Mouse (Mus musculus) kidney, adult 11 months (tissue): ENCODE measurements around the gene E330017A01Rik.
A peak's percentile ranks its signal among the peaks of the same experiment; 100 is the strongest.
"Not testable (repeated sequence)": the region's sequence is repeated elsewhere in the genome, so short reads cannot be mapped to it uniquely, and the experiment has no call there.

Source experiments
- DNase-seq: peaks from one replicate; pipeline ENCODE4 v3.0.0; 2022

The E330017A01Rik gene

DNA sequence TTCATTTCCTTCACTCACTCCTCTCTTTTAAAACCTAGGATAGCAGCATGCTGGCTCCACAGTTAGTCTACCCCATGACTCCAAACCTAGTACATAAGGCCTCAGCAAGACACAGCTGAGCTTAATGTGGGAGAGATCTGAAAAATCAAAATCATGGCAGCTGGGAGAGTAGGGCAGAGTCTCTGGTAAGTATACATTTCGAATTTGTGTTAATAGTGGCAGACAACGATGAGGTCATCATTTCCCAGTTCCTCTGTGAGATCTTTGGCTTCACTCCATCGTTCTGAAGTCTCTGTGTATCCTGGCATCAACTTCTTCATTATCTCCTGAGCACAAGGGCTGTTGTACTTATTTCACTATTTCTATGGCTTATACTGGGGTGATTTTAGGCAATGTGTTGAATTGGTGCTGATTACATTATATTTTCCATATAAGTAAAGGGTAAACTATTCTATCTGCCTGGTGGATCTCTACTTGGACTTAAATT lies at the start of gene E330017A01Rik:
Gene E330017A01Rik (minus strand): TSS at position 51 of the 487 bp plus-strand sequence.
- no peak for DNase-seq

DNA sequence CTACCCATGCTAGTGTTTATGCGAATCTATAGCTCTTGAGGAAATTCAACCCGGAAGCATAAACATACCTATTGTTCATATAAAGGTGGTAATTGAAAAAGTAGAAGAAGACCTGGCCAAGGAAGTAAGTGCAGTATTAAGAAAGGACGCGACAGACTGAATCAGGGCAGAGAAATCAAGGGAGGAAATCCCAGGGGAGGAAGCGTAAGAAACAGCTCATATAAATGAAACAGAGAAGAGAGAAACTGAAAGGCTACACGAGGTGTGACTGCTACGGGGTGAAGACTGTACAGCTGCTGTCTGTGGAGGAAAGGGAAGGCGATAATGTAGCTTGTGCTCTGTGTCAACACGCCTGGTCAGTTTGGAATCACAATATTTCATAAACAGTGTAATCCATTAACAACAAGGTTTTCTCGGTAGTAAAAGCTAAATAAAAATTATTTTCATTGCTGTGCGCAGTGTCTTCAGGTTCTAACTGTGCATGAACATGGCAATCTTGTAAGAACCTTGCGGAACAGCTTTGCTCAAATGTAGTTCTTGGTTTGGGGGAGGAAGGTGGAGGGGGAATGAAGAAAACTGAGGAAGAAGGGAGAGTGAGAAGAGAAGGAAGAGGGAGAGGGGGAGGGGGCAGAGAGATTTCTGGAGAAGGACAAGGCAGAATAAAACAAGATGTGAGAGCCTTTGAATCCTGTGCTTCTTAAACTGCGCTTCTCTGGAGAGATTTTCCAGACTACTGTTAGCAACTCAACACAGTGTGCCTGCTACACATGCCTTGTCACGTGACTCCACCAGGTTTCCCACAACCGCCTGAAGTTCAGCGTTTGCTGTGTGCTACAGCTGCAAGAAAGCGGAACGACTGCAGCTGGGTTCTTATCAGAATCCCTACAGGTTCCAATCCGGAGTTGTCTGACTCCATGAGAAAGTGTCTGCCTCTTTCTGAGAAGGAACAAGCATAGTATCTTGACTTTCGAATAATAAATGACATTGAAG lies 47.3 kb upstream of the E330017A01Rik start:
- DNase-seq: no peak

DNA sequence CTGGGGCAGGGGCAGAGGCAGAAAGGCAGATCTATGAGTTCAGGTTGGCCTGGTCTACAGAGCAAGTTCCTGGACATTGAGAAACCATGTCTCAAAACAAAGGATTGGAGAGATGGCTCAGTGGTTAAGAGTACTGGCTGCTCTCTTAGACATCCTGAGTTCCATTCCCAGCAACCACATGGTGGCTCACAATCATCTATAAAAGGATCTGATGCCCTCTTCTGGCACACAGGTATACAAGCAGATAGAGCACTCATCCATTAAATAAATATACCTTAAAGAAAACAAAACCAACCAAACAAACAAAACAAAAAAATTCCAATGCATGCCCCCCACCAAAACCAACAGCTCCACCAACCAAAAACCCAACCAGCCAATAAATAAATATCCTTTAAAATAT lies 46.0 kb upstream of the E330017A01Rik start:
- DNase-seq: no peak

DNA sequence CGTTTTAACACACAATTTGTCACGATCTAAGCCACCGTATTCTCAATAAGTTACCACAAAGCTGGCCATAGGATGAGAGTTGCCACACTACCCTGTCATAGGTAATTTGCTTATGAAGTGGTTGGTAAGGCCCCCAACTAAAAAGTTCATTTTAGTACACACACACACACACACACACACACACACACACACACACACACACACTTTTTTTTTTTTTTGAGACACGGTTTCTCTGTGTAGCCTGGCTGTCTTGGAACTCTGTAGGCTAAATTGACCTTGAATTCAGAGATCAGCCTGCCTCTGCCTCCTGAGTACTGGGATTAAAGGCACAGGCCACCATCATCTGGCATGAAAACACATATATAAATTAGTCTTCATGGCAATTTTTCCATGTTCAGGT lies 45.4 kb upstream of the E330017A01Rik start:
- DNase-seq: no peak

DNA sequence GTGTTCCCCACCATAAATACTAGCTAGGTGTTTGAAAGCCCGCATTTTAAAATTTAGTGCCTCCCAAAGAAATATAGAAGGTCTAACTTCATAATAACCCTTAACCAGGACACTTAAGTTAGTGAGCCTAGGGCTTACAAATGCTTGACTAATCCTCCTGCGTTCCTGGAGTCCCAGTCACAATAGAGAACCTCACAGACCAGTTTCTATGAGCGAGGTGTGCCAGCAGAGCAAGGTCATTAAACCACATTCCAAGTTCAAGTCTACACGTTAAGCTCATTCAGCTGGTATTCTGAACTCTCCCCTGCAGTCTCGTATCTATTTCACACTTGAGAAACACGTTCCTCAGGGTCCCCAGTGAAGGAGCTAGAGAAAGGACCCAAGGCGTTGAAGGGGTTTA lies 44.3 kb upstream of the E330017A01Rik start:
- no peak for DNase-seq

DNA sequence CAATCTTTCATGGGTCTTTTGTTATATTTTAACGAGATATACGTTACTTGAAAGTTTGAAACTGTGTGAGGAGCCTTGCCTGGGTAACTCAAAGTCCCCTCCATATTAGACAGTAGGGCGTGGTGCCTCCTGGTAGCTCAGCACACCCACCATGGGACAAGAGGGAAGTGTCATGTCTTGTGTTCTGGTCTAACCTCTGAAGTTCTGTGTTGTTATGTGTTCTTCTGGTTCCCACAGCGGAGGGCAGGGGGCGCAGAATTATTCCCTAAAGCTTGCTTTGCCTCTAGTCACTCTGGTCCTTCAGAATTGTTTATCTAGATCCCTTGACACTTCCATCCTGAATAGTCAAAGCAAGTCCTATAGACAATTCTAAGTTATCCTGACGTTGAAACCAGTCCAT lies 43.5 kb upstream of the E330017A01Rik start:
- DNase-seq: no peak

- DNase-seq: no peak
Measured at GRCm38 (mm10) chr16:58678660-58679059, 40.1 kb upstream of the E330017A01Rik start.

DNA sequence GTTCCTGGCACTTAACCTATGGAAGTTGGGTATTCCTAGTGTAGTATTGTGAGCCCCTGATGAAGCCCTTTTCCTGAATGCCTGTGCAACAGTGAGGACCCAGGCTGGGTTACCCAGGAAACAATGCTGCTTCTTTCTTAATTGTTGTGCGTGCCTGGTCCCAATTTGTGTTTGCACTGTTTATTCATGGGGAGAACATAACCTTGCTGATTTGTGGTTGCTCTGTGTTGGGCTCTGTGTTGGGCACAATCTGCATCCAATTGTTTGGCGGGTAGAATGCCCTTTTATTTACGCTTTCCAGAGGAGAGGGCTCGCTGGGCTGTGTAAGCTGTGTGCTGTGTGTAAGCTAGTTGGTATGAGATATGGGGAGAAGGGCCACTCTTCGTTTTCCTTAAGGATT lies 39.0 kb upstream of the E330017A01Rik start:
- DNase-seq: no peak

- no peak for DNase-seq
Measured at GRCm38 (mm10) chr16:58676633-58677032, 38.1 kb upstream of the E330017A01Rik start.

- no peak for DNase-seq
Measured at GRCm38 (mm10) chr16:58676156-58676555, 37.6 kb upstream of the E330017A01Rik start.

- DNase-seq: peak; percentile 46
Measured at GRCm38 (mm10) chr16:58675256-58675655, 36.7 kb upstream of the E330017A01Rik start.

DNA sequence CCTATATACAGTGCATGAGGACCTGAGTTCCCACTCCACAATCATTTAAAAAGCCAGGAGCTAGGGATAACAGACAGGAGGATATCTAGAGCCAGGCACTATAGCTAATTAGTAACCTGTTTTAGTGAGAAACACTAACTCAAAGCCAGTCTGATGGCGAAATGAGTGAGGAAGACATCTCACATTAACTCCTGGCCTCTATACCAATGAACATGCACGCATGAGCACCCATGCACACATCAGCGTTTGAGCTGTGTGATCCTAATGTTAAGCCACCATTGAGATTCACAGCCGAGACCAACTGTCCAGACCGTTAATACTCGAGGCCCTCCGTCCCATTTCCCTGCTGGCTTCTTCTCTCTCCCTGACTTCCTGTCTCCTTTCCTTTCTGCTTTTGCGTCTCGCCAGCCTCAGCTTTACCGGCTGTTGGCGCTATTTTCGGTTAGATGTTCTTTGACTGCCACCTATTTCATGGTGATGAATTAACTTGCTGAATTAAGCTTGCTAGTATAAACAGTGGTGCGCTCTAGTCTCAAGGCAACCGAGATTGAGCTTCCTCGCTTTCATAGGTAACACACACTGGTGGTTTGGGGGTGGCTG lies 35.4 kb upstream of the E330017A01Rik start:
- DNase-seq: peak; percentile 47

- no peak for DNase-seq
Measured at GRCm38 (mm10) chr16:58672396-58672795, 33.9 kb upstream of the E330017A01Rik start.

GRCm38 (mm10) chr16:58671212-58671985 lies 32.9 kb upstream of the E330017A01Rik start:
- DNase-seq: no peak

DNA sequence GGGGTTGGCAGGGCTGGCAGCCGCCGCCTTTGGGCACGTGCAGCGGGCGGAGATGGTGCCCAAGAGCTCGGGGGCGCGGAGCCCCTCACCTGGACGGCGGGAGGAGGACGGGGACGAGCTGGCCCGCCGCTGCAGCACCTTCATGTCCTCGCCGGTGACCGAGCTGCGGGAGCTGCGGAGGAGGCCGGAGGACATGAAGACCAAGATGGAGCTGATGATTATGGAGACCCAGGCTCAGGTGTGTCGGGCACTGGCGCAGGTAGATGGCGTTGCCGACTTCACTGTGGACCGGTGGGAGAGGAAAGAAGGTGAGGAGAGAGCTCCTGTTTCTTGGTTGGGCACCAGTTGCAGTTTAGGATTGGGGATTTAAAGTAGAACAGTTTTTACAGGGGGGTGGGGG lies 32.1 kb upstream of the E330017A01Rik start:
- peak; percentile 31 for DNase-seq

DNA sequence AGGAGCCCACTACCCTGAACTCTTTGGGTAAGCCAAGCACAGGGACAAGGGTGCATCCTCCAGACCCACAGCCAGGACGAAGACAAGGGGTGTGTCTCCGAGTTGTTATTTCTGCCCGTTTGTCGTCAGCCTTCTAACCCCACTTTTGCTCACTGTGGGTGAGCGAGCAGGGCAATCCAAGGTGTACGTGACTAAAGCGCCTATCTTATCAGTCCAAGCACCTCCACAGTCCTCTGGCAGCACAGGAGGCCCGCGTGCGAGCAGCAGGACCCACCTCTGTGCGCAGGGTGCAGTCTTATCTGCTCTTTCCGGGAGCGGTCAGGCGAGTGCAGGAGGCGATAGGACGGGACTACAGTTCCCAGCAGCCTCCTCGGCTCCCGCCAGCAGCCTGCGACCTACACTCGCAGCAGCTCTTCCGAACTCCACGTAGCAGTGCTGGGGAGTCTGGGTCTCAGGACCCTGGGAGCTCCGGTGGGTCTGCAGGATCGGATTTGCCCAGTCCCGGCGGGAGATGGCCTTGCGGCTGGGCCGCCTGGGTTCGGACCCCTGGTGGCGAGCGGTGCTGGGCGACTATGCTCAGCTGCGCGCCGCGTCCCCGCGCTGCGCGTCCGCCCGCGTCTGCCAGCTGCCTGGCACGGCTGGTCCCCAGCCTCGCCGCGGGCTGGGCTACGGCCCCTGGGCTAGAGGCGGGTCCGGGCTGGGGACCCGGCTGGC lies 31.5 kb upstream of the E330017A01Rik start, which contains the start of gene Cpox:
Gene Cpox (plus strand): TSS at position 376 of the 714 bp plus-strand sequence.
- DNase-seq: peak; percentile 76

DNA sequence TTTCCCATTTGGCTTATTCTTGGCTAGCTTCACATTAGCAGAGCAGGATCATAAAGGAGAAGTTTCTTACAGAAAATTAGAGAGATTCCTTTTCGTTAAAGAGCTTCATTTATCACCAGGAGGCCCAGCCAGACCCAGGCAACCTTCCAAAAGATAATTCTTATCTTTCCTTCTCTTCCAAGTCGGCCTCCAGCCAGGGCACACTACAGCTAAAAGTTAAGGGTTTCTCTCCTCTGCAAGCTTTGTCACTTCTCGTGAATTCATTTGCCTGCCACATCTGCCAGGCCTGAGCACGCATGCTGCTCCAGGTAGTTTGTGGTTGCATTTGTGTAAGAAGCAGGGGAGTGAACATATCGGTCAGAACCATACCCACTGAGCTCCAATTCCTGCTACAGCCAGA lies 30.7 kb upstream of the E330017A01Rik start:
- DNase-seq: no peak

DNA sequence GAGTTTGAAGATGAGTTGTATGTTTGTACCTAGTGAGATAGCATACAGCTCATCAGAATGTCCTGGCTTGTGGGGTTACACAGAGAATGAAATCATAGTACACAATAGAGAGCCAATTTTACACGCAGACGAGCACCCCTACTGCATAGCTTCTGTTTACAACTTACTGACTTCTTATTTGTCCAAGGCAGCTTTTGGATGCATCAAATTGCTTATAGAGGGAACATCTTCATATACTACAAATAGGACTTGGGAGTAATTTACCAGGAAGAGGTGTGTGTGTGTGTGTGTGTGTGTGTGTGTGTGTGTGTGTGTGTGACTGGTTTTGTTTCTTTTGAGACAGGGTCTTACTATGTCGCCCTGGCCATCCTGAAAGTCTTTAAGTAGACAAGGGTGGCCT lies 30.0 kb upstream of the E330017A01Rik start:
- no peak for DNase-seq

- not testable (repeated sequence) for DNase-seq
Measured at GRCm38 (mm10) chr16:58666681-58667080, 28.1 kb upstream of the E330017A01Rik start.

GRCm38 (mm10) chr16:58665137-58665536 lies 26.6 kb upstream of the E330017A01Rik start:
- not testable (repeated sequence) for DNase-seq

- no peak for DNase-seq
Measured at GRCm38 (mm10) chr16:58663816-58664215, 25.3 kb upstream of the E330017A01Rik start.

GRCm38 (mm10) chr16:58663021-58663420 lies 24.5 kb upstream of the E330017A01Rik start:
- DNase-seq: no peak
